Mouse (Mus musculus) kidney, embryonic 16.5 days (tissue): ENCODE data around the gene Lpar2. TPM values are rescaled to one million over a fixed set of nuclear protein-coding genes. Genes with fewer than 3 reads are reported as not detected.

Experiments used
- ATAC-seq: fragments of 200-750 bp; cut with Nextera tagmentation; 2 replicates; pipeline ENCODE4 v1.8.0; 2017; ENCODE audit warnings: moderate TSS enrichment; ENCODE audit not compliant: low FRiP score, low TSS enrichment
- H3K27ac ChIP-seq: fragments of 300-500 bp; sonication (generic); 2 replicates; pipeline ENCODE4 v1.5.1; 2014; ENCODE audit warnings: low read length
- H3K27me3 ChIP-seq: fragments of 300-500 bp; sonication (generic); 2 replicates; pipeline ENCODE4 v1.6.1; 2014; ENCODE audit warnings: low read length, control low read depth, mixed read lengths; ENCODE audit not compliant: insufficient read depth
- H3K36me3 ChIP-seq: fragments of 300-500 bp; sonication (generic); 2 replicates; pipeline ENCODE4 v1.6.1; 2014; ENCODE audit warnings: low read length, control low read depth, mixed read lengths; ENCODE audit not compliant: insufficient read depth
- H3K4me1 ChIP-seq: fragments of 300-500 bp; sonication (generic); 2 replicates; pipeline ENCODE4 v1.6.1; 2014; ENCODE audit warnings: low read length, control low read depth, mixed read lengths; ENCODE audit not compliant: insufficient read depth
- H3K4me2 ChIP-seq: fragments of 300-500 bp; sonication (generic); replicated peaks from 2 replicates; pipeline ENCODE4 v1.6.1; 2014; ENCODE audit warnings: low read depth, low read length
- H3K4me3 ChIP-seq: fragments of 300-500 bp; sonication (generic); 2 replicates; pipeline ENCODE4 v1.5.1; 2014; ENCODE audit warnings: mild to moderate bottlenecking, low read length
- H3K9ac ChIP-seq: fragments of 300-500 bp; sonication (generic); replicated peaks from 2 replicates; pipeline ENCODE4 v1.6.1; 2014; ENCODE audit warnings: low read length
- H3K9me3 ChIP-seq: fragments of 300-500 bp; sonication (generic); 2 replicates; pipeline ENCODE4 v1.6.1; 2016; ENCODE audit warnings: low read length, control low read depth
- WGBS: fragments of 180-500 bp; shearing (Covaris S2); extraction: QIAGEN DNeasy Blood & Tissue Kit; methylation state at CpG from one replicate; pipeline ENCODE4 v1.1.7; 2014; 5-methylcytosine and 5-hydroxymethylcytosine counted together
- polyA plus RNA-seq: library from polyadenylated mRNA; unstranded; fragments of >200 nt; fragmentation: Nextera tagmentation; extraction: Ambion mirVana; gene quantifications from 2 replicates; pipeline ENCODE4 v1.2.1, GENCODE M21; 2015

Lpar2 gene
- 0.86 and 0.96 TPM in 2 replicates for polyA plus RNA-seq

- H3K27me3 ChIP-seq: no peaks in the 10 kb centered on the region
- H3K9me3 ChIP-seq: no peaks in the 10 kb centered on the region
- H3K4me2 ChIP-seq: peak within 1 kb of the TSS; percentile 82
- H3K4me3 ChIP-seq: peak within 1 kb of the TSS; percentile 50
- WGBS: 1% methylated on average over 32 of the region's 35 CpGs
- H3K27ac ChIP-seq: peak within 1 kb of the TSS; percentile 74
- H3K9ac ChIP-seq: peak within 1 kb of the TSS; percentile 72
- H3K4me1 ChIP-seq: peaks cover 25% of the 10 kb centered on the region
- peak; percentile 88 for ATAC-seq
- peaks cover 9% of the 10 kb centered on the region; the same call in 1 of the 2 replicates for H3K36me3 ChIP-seq
Observed at GRCm38 (mm10) chr8:69822386-69823191, at the start of gene Lpar2. TSS of gene Lpar2 (plus strand) at chr8:69822429.

- peak; percentile 99 for ATAC-seq
- H3K4me3 ChIP-seq: peak within 1 kb of the TSS; percentile 62
- peaks cover under 1% of the 10 kb centered on the region; the same call in 1 of the 2 replicates for H3K36me3 ChIP-seq
- no peaks in the 10 kb centered on the region for H3K9me3 ChIP-seq
- H3K9ac ChIP-seq: peak within 1 kb of the TSS; percentile 81
- peak within 1 kb of the TSS; percentile 98 for H3K27ac ChIP-seq
- under 1% methylated on average over 41 of the region's 41 CpGs for WGBS
- H3K4me2 ChIP-seq: peak within 1 kb of the TSS; percentile 81
- H3K27me3 ChIP-seq: no peaks in the 10 kb centered on the region
- H3K4me1 ChIP-seq: peaks cover 26% of the 10 kb centered on the region
Observed at GRCm38 (mm10) chr8:69774503-69775148, 47.6 kb upstream of the Lpar2 start, which contains the start of gene Gm20422. TSS of gene Gm20422 (minus strand) at chr8:69774886.

GRCm38 (mm10) chr8:69775149-69775534 lies 47.1 kb upstream of the Lpar2 start:
- 0 out of 2 replicates have a peak overlapping the region, but pooled peaks have one; percentile 25 for H3K27ac ChIP-seq
- peak; percentile 13; the same call in 1 of the 2 replicates for ATAC-seq

GRCm38 (mm10) chr8:69777111-69777510 lies 45.1 kb upstream of the Lpar2 start:
- no peaks in the 10 kb centered on the region for H3K9me3 ChIP-seq
- H3K4me1 ChIP-seq: peaks cover 21% of the 10 kb centered on the region
- WGBS: 70% methylated on average over 10 of the region's 12 CpGs
- H3K4me2 ChIP-seq: no peak overlapping the region
- no peaks in the 10 kb centered on the region for H3K27me3 ChIP-seq
- no peak overlapping the region for H3K9ac ChIP-seq
- no peak for ATAC-seq
- no peak overlapping the region for H3K27ac ChIP-seq
- no peak overlapping the region for H3K4me3 ChIP-seq
- H3K36me3 ChIP-seq: no peaks in the 10 kb centered on the region

More at GRCm38 (mm10) chr8:69775149-69775534, 47.1 kb upstream of the Lpar2 start:
- Histone ChIP-seq H3K4me2 (peak overlapping the region; percentile 48), H3K27me3 (no peaks in the 10 kb centered on the region), H3K4me1 (peaks cover 26% of the 10 kb centered on the region), H3K36me3 (no peaks in the 10 kb centered on the region), H3K9ac (peak overlapping the region; percentile 81), H3K4me3 (peak overlapping the region; percentile 62), H3K9me3 (no peaks in the 10 kb centered on the region)
- 52% methylated on average over 2 of the region's 2 CpGs for WGBS

- Histone ChIP-seq H3K9me3 (no peaks in the 10 kb centered on the region), H3K27me3 (no peaks in the 10 kb centered on the region), H3K9ac (no peak overlapping the region), H3K4me3 (no peak overlapping the region), H3K36me3 (peaks cover 3% of the 10 kb centered on the region; the same call in 1 of the 2 replicates), H3K27ac (no peak overlapping the region), H3K4me1 (peaks cover 23% of the 10 kb centered on the region), H3K4me2 (no peak overlapping the region)
- WGBS: 84% methylated on average over 5 of the region's 5 CpGs
- no peak for ATAC-seq
Observed at GRCm38 (mm10) chr8:69789105-69789504, 33.1 kb upstream of the Lpar2 start.

- peaks cover 6% of the 10 kb centered on the region; the same call in 1 of the 2 replicates for H3K36me3 ChIP-seq
- H3K27me3 ChIP-seq: no peaks in the 10 kb centered on the region
- no peak overlapping the region for H3K9ac ChIP-seq
- peak overlapping the region; percentile 77; the same call in 1 of the 2 replicates for H3K4me2 ChIP-seq
- H3K4me3 ChIP-seq: no peak overlapping the region
- no peak for ATAC-seq
- H3K9me3 ChIP-seq: no peaks in the 10 kb centered on the region
- no peak overlapping the region for H3K27ac ChIP-seq
- WGBS: 70% methylated on average over 5 of the region's 5 CpGs
- peaks cover 23% of the 10 kb centered on the region for H3K4me1 ChIP-seq
Observed at GRCm38 (mm10) chr8:69789731-69790130, 32.5 kb upstream of the Lpar2 start.

- Histone ChIP-seq H3K27ac (peak overlapping the region; percentile 92), H3K9me3 (no peaks in the 10 kb centered on the region), H3K4me1 (peaks cover 23% of the 10 kb centered on the region), H3K9ac (peak overlapping the region; percentile 94), H3K36me3 (peaks cover 9% of the 10 kb centered on the region; the same call in 1 of the 2 replicates), H3K4me3 (peak overlapping the region; percentile 99), H3K4me2 (peak overlapping the region; percentile 77), H3K27me3 (no peaks in the 10 kb centered on the region)
- 23% methylated on average over 11 of the region's 11 CpGs for WGBS
- ATAC-seq: peak; percentile 39; the same call in 1 of the 2 replicates
Observed at GRCm38 (mm10) chr8:69790364-69790763, 31.9 kb upstream of the Lpar2 start.

GRCm38 (mm10) chr8:69790773-69791367 lies 31.4 kb upstream of the Lpar2 start, which contains the start of the genes Atp13a1 and Zfp866:
TSS of gene Atp13a1 (plus strand) at chr8:69791163.
TSS of gene Zfp866 (minus strand) at chr8:69791178.
- Histone ChIP-seq H3K4me3 (peak within 1 kb of the TSS; percentile 99), H3K27me3 (no peaks in the 10 kb centered on the region), H3K9me3 (no peaks in the 10 kb centered on the region), H3K4me1 (peaks cover 23% of the 10 kb centered on the region), H3K9ac (peak within 1 kb of the TSS; percentile 94), H3K36me3 (peaks cover 9% of the 10 kb centered on the region; the same call in 1 of the 2 replicates), H3K27ac (peak within 1 kb of the TSS; percentile 92), H3K4me2 (peak within 1 kb of the TSS; percentile 77)
- ATAC-seq: peak; percentile 96
- 0% methylated on average over 38 of the region's 38 CpGs for WGBS

- Histone ChIP-seq H3K9ac (peak overlapping the region; percentile 94), H3K4me1 (peaks cover 23% of the 10 kb centered on the region), H3K4me2 (peak overlapping the region; percentile 61), H3K9me3 (no peaks in the 10 kb centered on the region), H3K4me3 (peak overlapping the region; percentile 99), H3K27ac (peak overlapping the region; percentile 92; the same call in 1 of the 2 replicates), H3K36me3 (peaks cover 14% of the 10 kb centered on the region), H3K27me3 (no peaks in the 10 kb centered on the region)
- ATAC-seq: peak; percentile 79
- under 1% methylated on average over 48 of the region's 48 CpGs for WGBS
Observed at GRCm38 (mm10) chr8:69791415-69792068, 30.7 kb upstream of the Lpar2 start.
